Mouse (Mus musculus) cerebellum, adult 8-10 months (tissue): ENCODE results near the gene Aurkb.
"Not testable (repeated sequence)": the region's sequence is repeated elsewhere in the genome, so short reads cannot be mapped to it uniquely, and the experiment has no call there.

Source experiments
- DNase-seq: peaks from one replicate; pipeline ENCODE4 v3.0.0; 2022

Gene Aurkb

DNA sequence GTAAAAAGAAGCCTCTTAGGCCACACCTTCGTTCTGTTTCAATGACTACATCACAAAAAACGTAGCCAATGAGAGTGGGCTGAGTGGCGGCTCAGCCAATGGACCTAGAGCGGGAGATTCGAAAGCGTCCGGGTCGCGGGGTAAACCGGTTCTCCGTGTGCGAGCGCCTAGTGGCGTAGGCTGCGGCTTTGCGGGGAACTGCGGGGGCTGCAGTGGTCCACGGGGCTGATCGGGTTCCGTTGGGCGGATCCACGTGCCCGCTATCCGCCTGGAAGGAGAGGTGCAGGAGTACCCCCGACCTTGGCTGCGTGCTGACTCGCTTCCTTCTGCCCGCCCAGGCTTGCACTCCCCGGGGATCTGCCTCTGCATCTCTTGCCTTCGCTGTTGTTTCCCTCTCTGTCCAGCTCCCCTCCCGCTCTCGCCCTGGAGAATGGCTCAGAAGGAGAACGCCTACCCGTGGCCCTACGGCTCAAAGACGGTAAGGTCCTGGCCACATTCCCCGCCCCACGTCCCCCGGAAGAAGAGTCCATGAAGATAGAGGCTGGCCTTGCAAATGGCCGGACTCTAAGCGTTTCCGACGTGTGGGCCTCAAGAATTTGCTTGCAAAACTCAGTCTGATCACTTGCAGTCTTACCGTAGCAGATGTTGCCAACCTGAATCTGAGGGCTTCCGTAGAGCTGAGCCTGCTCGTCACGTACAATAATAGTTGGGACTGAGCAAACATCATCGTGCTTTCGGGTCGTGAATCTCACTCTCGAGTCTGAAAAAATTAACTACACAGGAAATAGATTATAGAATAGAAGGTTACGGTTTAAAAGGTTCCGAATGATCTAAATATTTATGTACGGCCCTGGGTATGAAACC, at the start of gene Aurkb:
Gene Aurkb, plus strand, starts transcription at position 117 of the 864 bp plus-strand sequence.
- peak; percentile 70 for DNase-seq

DNA sequence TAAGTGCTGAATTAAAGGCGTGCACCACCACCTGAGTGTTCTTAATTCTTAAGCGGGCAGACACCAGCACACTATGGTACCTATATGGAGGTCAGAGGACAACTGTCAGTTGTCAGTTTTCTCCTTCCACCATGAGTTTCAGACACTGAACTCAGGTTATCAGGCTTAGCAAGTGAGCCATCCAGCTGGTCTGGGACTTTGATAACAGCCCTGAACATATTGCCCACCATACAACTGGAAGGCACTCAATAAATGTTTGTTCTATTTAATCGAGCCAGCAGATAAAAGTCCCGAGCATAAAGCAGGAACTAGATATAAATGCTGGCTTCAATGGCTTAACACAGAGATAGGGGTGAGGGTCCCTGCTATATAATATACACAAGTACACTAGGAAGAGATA, 48.4 kb upstream of the Aurkb start:
- DNase-seq: no peak

DNA sequence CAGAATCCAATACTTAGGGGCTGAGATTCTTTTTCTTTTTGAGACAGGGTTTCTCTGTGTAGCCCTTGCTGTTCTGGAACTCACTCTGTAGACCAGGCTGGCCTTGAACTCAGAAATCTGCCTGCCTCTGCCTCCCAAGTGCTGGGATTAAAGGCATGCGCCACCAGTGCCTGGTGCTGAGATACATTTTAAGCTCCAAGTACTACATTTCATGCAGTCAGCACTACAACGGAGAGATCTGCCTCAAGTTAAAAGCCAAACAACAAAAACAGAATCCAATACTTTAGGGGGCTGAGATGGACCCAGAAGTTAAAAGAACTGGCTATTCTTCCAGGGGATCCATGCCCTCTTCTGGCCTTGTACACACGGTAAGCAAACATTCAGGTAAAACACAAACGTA, 42.7 kb upstream of the Aurkb start:
- DNase-seq: not testable (repeated sequence)

DNA sequence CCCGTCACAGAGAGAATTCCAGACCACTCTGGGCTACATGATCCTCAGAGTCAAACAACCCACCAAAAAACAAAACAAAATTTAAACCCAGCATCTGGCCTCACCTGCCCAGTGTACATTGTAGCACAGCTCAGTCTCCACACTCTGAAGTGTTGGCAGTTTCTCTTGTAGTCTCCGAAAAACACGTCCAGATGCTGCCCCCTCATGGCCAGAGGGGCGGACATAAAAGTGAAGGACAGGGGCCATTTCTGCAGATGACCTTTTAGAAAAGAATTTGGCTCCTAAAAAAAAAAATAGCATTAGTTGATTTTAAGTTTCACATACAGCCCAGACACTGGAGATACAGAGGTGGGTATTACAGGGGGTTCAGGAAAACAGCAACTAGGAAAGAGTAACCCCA, 41.9 kb upstream of the Aurkb start:
- no peak for DNase-seq

DNA sequence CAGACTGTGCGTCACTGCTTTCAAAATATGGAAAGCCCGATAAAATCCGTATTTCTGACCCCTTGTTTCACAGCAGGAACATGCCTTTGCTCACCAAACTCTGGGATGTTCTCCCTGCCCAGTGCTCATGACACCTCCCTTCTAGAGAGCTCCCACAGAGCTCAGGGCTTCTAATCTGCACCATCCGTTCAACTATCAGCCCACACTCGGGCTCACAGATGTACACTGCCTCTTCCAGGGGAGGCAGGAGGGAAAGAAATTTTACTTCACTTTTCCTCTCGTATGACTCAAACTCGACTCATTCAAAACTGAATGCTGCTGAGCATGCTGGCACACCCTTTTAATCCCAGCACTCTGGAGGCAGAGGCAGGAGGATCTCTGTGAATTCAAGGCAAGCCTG, 40.3 kb upstream of the Aurkb start:
- no peak for DNase-seq

DNA sequence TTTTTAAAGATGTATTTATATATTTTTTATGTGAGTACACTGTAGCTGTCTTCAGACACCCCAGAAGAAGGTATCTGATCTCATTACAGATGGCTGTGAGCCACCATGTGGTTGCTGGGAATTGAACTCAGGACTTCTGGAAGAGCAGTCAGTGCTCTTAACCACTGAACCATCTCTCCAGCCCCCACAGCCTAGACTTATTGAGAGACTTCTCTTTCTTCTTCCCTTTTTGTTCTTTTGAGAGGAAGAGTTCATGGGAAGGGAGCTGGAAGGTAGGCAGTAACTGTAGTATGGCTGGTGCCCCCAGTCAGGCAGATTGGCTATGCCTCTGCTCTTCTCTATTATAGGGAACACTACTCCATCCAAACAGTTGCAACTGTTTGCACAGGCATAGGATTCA, 38.9 kb upstream of the Aurkb start:
- not testable (repeated sequence) for DNase-seq

DNA sequence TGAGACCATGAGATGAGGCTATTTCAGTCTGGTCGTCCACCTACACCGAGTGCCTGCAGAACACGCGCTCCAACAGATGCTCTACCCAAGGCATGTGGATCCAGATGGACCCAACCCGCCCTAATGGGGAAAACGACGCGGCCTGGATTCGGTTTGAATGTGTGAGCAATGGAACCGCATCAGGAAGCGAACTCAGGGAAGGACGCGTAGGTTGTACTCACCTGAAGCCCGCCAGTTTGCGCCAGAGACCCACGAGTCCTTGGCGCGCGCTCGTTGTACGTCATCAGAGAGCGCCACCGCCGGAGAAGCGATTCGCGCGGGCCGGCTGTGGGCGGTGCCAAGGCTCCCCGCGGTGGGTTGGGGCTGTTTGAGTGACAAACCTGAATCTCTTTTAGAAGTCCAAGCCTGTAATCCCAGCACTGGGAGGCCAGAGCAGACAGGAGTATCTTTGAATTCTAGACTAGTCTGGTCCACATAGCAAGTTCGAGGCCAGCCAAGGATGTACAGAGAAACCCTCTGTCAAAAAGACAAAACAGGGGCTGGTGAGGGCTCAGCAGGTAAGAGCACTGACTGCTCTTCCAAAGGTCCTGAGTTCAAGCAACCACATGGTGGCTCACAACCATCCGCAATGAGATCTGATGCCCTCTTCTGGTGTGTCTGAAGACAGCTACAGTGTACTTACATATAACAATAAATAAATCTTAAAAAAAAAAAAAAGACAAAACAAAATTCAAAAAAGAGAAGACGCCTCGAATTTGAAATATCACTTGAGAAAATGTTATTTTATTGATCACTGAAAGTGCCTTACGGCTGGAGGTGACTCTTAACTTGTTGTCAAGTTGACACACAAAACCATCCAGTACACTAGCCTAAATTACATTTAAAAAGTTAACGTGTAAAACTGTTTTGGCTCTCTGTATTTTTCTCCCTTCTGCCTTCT, 37.0 kb upstream of the Aurkb start, which contains the start of gene Pfas:
Gene Pfas, minus strand, starts transcription at position 279 of the 940 bp plus-strand sequence.
- peak; percentile 91 for DNase-seq

DNA sequence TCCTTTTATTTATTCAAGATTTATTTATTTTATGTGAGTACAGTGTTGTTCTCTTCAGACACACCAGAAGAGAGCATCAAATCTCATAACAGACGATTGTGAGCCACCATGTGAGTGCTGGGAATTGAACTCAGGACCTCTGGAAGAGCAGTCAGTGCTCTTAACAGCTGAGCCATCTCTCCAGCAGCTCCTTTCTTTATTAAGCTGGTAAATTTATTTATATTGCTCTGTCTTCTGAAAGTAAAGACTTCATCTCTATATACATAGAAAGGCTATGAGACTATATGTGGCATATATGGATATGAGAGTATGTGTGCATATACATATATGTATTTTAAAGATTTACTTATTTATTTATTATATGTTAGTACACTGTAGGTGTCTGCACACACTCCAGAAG, 35.9 kb upstream of the Aurkb start:
- no peak for DNase-seq

DNA sequence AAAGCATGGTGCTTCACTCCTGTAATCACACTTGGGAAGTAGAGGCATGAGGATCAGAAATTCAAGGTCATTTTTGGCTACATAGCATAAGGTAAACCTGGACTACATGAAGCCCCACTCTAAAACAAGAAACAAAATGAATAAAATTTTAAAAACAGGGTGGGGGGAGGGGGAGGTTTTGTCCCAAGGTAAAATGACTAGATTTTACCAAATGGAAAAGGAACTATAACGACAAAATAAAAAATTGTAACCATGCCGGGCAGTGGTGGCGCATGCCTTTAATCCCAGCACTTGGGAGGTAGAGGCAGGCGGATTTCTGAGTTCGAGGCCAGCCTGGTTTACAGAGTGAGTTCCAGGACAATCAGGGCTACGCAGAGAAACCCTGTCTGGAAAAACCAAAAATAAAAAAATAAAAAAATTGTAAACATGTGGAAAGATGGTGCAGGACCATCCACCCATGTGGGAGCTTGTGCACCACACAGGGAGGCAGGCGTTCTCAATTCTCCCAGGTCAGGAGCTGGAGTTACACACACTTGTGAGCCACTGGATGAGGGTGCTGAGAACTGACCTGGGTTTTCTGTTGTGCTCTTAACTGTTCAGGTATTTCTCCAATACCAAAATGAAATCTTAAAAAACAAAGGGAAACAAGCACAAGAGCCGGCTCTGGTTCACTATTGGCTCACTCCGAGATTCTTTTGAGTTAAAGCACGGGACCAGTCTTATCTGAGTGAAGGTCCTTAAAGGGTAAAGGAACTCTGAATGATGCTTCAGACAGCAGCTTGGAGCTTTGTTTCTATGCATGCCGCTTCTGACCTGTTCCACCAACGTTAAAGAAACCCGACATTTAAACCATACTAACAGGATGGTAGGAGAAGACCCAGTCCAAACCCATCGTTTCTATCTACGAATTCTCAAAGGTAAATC, 34.8 kb upstream of the Aurkb start:
- no peak for DNase-seq

DNA sequence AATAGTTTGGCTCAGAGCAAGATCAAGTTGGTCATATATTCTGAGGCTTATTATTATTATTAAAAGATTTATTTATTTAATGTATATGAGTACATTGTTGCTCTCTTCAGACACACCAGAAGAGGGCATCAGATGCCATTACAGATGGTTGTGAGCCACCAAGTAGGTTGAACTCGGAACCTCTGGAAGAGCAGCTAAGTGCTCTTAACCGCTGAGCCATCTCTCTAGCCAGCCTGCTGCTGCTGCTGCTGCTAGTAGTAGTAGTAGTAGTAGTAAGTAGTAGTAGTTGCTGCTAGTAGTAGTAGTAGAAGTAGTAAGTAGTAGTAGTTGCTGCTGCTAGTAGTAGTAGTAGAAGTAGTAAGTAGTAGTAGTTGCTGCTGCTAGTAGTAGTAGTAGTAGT, 34.0 kb upstream of the Aurkb start:
- DNase-seq: not testable (repeated sequence)

DNA sequence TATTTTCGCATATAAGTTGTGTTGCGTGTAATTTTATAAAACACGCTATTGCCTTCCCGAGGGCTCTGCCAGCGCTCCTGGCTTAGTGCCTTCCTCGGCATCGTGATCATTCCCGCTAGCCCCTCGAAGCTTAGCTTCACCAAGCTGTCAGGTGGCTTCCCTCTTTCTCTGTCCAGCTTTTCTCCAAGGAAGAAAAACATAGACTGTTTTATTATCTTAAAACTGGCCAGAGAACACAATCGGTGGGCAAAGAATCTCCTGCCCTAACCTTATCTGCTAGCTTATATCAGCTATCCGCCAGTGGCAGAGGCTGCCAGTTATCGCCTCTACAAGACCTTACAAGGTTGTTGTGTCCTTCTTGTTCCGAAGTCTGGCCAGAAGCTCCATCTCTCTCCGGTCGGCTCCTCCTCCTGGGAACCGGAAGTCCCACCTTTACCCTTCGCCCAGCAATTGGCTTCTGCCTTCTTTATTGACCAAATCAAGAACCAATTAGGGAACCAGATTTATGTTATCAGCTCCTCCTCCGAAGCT, 33.3 kb upstream of the Aurkb start:
- peak; percentile 84 for DNase-seq

DNA sequence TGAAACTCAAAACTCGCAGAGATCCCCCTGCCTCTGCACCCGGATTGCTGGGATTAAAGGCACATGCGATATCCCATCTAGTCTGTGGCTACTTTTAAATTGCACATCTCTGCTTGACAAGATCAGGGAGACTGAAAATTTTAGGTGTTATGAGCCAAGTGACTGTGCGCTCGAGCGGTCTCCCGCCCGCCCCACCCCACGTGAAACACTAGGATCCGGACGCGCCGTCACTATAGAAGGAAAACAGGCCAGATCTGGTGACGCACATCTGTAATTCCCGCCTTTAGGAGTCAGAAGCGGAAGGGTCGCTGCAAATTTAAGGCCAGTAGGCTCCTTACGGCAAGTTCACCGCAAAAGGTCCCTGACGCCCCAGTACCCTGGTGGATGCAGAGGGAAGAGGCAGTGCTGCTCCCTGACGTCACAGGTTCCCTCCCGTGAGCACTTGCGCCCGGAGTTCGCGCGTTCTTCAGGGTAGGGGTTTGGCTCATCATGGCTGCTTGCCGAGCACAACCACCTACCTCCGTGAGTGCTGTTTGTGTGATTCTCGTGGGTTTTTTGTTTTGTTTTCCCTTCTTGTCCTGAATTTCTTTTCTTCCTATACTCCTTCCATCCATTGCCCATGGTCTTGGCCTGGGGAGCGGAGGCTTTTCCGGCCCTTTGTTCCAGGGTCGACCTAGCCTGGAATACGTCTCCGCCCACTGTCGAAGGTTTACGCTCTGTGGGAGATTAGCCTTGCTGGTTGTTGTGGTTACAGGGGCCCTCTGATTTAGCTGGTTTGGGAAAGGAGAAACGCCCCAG, 29.6 kb upstream of the Aurkb start, which contains the start of gene Ctc1:
Gene Ctc1, plus strand, starts transcription at position 268 of the 798 bp plus-strand sequence.
- peak; percentile 85 for DNase-seq

DNA sequence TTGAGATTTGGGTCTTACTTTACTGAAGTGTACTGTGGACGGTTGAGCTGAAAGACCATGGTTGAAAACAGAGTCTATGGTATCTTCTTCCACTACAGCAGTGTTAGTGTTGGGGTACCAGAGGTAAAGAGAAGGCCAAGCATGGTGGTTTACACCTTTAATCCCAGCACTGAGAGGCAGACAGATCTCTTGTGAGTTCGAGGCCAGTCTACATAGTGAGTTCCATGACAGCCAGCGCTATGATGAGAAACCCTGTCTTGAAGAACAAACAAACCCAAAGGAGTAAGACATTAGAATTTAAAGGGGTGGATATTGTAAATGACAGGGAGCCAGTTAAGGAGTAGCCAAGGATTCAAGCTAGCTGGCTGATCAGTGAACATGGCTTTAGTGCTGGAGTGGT, 28.7 kb upstream of the Aurkb start:
- DNase-seq: no peak

DNA sequence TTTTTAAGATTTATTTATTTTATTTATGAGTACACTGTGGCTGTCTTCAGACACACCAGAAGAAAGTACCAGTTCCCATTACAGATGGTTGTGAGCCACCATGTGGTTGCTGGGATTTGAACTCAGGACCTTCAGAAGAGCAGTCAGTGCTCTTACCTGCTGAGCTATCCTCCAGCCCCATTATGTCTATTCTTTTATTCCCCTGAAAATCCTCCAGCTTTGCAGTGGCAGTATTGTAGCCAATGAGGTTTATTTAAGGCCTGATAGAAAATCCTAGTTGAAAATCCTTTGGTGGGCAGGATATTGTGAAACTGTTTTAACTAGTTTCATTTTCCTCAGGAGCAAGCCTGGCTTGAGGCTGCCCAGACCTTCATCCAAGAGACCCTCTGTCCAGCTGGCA, 24.8 kb upstream of the Aurkb start:
- DNase-seq: no peak

DNA sequence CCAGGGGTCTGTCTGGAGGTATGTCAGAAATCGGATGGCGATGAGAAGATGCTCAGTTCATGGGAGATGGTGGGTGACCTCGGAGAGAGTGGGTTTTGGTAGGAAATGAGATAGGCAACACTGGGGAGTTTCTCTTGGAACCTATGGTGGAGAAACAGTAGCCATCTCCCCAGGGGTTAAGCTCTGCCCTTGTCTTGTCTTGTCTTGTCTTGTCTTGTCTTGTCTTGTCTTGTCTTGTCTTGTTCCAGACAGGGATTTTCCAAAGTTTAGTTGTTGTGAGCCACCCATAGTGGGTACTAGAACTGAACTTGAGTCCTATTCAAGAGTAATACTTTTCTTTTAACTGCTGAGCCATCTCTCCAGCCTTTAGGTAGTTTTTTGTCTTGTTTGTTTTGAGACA, 18.9 kb upstream of the Aurkb start:
- DNase-seq: no peak

DNA sequence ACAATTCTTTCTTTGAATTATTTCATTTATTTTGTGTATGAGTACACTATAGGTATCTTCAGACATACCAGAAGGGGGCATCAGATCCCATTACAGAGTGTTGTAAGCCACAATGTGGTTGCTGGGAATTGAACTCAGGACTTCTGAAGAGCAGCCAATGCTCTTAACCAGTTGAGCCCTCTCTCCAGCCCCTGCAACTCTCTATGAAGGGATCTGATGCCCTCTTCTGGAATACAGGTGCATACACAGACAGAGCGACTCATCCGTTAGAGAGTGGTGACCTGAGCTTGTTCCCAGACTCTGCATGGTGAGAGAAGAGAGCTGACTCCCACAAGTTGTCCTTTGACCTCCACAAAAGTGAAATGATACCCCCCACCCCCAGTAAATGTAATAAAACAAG, 16.6 kb upstream of the Aurkb start:
- DNase-seq: no peak

DNA sequence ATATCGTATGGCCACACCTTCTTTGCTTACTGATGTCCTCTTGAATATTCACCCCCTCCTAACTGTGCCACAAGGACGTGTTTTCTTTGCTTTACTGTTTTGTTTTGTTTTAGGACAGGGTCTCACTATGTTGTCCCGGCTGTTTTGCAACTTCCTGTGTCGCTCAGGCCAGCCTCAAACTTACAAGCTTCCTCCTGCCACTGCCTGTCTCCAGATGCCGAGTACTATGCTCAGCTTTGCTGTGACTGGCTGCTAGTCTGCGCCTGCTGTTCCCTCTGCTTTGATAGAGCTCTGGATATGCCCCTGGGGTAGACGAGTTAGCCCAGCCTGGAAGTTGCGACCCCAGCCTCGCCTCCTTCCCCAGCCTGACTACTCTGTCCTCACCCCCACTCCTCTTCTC, 11.9 kb upstream of the Aurkb start:
- DNase-seq: no peak

DNA sequence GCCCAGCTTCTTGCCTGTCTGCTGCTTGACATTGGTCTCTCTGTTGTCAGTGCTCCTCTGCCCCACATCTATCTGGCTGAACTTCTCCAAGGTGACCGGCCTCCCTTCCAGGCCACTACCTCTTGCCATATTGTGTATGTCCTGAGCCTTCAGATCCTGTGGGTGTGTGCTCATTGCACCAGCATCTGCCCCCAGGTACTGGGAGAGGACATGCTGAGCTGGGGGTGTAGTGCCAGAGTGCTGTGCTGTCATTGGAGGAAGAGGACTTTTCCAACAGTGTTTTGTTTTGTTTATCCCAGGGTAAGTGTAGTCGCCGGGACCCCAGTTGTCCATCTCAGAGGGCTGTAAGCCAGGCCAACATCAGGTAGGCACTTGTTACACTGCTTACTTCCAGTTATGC, 10.9 kb upstream of the Aurkb start:
- DNase-seq: no peak

DNA sequence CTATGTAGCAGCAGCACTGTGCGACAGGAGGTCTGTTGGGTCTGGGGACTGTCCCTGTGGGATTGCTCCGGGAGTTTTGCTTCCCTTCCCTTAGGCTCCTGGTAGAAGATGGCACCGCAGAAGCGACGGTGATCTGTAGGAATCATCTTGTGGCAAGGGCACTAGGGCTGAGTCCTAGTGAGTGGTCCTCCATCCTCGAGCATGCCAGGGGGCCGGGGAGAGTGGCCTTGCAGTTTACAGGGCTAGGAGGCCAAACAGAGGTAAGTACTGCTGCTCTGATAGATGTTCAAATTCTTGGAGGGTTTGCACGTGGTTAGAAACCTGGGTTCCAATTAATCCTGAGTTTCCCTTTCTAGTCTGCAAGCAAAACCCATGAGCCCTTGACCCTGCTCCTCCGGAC, 10.0 kb upstream of the Aurkb start:
- DNase-seq: no peak

DNA sequence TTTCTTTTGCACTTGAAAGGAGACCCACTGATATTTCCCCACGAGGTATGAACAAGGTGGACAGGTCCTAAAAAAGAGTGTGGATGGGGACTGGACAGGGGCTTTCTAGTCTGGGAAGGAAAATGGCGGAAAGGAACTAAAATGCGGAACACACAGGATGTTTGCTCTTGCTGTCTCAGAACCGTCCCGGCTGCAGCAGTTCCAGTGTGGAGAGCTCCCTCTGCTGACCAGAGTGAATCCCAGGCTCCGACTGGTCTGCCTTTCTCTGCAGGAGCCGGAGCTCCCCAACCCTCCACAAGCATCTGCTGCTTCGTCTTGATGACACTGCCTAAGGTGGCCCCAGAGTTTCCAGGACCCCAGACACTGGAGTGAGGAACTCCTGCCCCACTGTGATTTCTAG, 9.6 kb upstream of the Aurkb start:
- peak; percentile 87 for DNase-seq

DNA sequence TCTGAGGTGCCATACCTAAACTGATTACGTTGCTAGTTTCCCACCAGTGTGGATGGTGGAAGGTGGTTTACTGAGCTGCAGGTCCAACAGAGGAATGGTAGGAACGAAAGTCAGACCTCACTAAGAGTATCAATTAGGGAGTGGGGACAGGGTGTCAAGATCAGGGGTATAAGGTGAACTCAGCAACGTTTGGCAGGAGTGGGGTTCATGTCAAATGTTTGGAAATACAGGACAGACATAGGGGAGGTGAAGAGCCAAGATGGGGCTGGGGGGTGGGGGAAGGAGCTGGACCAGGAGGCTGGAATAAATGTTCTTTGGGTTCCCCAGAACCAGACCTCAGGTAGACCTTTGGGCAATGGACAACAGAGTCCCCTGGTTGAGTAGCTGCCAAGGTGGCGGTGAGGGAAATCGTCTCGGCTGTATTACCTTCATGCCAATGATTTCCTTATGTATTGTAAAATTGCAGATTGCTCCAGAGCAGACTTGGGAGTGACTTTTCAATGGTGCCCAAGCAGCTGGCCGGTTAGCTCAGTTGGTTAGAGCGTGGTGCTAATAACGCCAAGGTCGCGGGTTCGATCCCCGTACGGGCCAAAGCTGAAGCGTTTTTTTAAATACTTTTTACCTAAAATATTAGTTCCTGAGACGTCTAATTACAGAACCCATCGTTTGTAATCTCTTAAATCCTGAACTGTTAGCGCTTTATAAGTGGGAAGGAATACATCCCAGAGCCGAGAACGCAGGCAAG, 8.8 kb upstream of the Aurkb start:
- DNase-seq: peak; percentile 94
